Mouse (Mus musculus) ES-Bruce4 (cell line): ENCODE data around the gene Gab2.

Experiments
- CTCF ChIP-seq: IDR thresholded peaks from one replicate; pipeline ENCODE4 v1.8.1; 2011; ENCODE audit warnings: low read depth, low read length
- POLR2A ChIP-seq: IDR thresholded peaks from one replicate; pipeline ENCODE4 v1.8.1; 2011; ENCODE audit warnings: low read length; ENCODE audit not compliant: insufficient read depth

DNA sequence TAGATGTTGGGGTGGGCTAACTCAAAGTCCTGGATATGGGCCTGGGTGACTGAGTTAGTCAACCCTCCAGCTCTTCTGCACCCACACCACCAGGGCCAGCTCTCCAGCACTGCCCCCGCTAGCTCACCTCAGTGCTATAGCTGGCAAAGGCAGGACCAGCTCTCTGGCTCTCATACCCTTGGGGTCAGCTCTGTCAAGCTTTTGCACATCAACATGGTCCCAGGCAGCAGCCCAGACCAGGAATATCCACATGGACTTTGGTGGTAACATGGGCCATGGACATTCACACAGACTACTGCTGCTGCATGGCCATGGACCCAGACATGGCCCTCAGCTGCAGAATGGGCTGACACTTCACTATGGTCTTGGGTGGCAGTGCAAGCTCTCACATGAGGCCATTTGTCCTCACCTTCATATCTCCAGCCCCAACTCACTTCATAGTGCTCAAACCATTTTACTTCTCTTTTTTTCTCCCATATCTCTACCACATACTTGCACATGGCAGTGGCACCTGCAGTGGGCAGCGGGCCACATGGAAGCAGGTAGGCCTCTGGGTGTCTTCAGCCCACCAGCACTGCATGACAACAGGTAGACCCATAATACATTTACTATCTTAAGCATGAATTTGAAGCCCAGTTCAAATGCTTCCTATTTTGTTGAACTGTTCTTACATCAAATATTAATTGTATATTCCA is 106.1 kb downstream of the Gab2 start:
- no peak for TF ChIP-seq CTCF
- TF ChIP-seq POLR2A = no peak
